Mouse (Mus musculus): Measurements from ENCODE around the gene Sgtb. TPM values are rescaled to one million over a fixed set of nuclear protein-coding genes. Genes with fewer than 3 reads are reported as not detected.
A peak's percentile ranks its signal among the peaks of the same experiment; 100 is the strongest.

Sgtb gene
- total RNA-seq (2021): 10 to 100 TPM; 70.6 to 71.7 TPM

GRCm38 (mm10) chr13:104109288-104109815 is at the start of gene Sgtb, which contains the start of gene Nln:
Sgtb (plus strand) TSS chr13:104109741.
Nln (minus strand) TSS chr13:104109614.
- intact Hi-C loops (cut with DNase I): no loop called here
- peak; percentile 74 to 92 for DNase-seq (ENCODE audit: extremely low spot score in 1 of 2, low spot score in 2 of 2)

DNA sequence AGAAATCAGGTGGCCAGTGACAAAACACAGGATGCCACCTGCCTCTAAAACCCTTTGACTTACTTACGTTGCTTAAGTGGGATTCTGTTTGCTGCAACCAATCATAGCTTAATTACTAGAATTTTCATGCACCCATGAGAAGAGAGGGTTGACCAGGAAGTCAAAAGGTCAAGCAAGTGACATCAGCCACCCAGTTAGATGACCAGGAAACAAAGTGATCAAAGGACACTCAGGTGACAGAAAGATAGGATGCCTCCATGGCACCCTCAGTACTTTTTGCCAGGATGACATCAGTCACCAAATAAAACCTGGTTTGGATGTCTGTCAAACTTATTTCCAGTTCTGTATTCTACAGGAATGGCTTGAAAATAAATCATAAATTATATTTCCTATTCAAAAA is 49.3 kb upstream of the Sgtb start:
- intact Hi-C loops (cut with DNase I): no loop called here
- no peak for DNase-seq (ENCODE audit: extremely low spot score in 1 of 2, low spot score in 2 of 2)

GRCm38 (mm10) chr13:104061975-104062750 is 47.4 kb upstream of the Sgtb start:
- intact Hi-C loops (cut with DNase I): no loop called here
- no peak for DNase-seq (ENCODE audit: extremely low spot score in 1 of 2, low spot score in 2 of 2)

- intact Hi-C loops (cut with DNase I): no loop called here
- no peak for DNase-seq (ENCODE audit: extremely low spot score in 1 of 2, low spot score in 2 of 2)
These were observed 46.5 kb upstream of the Sgtb start for GRCm38 (mm10) chr13:104063061-104063460.

GRCm38 (mm10) chr13:104065649-104066347 is 43.7 kb upstream of the Sgtb start:
- intact Hi-C loops (cut with DNase I): no loop called here
- DNase-seq (ENCODE audit: extremely low spot score in 1 of 2, low spot score in 2 of 2): no peak

GRCm38 (mm10) chr13:104069216-104069615 is 40.3 kb upstream of the Sgtb start:
- intact Hi-C loops (cut with DNase I): no loop called here
- no peak for DNase-seq (ENCODE audit: extremely low spot score in 1 of 2, low spot score in 2 of 2)

DNA sequence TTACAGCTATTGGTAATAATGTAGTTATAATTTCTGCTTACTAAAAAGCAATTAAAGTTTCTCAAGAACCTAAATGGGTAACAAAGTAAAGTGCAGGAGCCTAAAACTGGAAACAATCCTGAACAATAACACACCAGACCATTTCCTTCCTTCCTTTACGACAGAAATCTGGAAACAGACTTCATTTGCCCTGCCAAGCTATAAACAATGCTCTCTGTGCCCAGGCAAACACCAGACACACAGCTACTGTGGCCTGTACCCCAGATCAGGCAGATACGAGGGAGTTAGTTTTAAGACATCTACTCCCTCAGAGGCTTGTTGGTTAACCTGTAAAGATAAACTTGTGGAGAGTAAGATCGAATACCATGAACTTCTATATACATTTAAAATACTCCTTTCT is 38.8 kb upstream of the Sgtb start:
- intact Hi-C loops (cut with DNase I): no loop called here
- no peak for DNase-seq (ENCODE audit: extremely low spot score in 1 of 2, low spot score in 2 of 2)

- intact Hi-C loops (cut with DNase I): no loop called here
- no peak for DNase-seq (ENCODE audit: extremely low spot score in 1 of 2, low spot score in 2 of 2)
These were observed 37.2 kb upstream of the Sgtb start for GRCm38 (mm10) chr13:104072351-104072750.

DNA sequence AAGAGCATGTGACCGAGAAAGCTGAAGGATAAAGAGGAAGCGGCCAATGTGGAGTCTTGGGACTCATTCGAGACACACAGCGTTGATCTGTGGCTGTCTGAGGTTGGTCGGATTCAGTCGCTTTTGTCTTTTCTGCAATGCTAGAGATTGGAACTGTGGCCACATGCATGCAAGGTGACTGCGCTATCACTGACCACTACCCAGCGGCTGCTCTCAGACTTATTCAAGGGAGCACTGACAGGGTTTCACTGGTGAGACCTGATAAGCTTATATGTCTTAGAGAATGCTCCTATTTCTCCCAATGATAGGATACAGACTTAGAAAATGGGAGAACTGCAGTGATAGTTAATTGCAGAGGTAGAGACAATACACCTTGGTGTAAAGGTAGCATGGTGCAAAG is 35.3 kb upstream of the Sgtb start:
- intact Hi-C loops (cut with DNase I): no loop called here
- DNase-seq (ENCODE audit: extremely low spot score in 1 of 2, low spot score in 2 of 2): no peak

DNA sequence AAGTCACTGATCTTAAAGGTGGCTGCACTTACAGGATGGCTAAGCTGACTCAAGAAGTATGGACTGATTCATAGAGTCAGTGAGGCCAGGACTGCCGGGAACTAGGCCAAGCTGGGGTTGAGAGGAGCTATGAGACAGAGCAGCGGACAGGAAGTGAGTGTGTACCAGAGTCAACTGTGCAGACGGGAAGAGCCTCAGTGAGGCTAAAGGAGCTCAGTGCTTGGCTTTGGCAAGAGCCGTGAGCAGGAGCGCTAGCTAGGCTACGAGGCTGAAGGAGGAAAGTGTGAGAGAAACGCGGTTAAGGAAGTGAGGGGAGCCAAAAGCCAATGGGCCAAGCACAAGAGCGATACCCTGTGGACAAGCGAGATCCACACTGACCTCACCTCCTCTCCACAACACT is 34.8 kb upstream of the Sgtb start:
- DNase-seq (ENCODE audit: extremely low spot score in 1 of 2, low spot score in 2 of 2): peak in 1 of 2 experiments; percentile 54
- intact Hi-C loops (cut with DNase I): no loop called here

- intact Hi-C loops (cut with DNase I): no loop called here
- DNase-seq (ENCODE audit: extremely low spot score in 1 of 2, low spot score in 2 of 2): no peak
These were observed 32.5 kb upstream of the Sgtb start for GRCm38 (mm10) chr13:104076993-104077392.

GRCm38 (mm10) chr13:104082504-104082903 is 27.0 kb upstream of the Sgtb start:
- DNase-seq (ENCODE audit: extremely low spot score in 1 of 2, low spot score in 2 of 2): no peak
- intact Hi-C loops (cut with DNase I): no loop called here

DNA sequence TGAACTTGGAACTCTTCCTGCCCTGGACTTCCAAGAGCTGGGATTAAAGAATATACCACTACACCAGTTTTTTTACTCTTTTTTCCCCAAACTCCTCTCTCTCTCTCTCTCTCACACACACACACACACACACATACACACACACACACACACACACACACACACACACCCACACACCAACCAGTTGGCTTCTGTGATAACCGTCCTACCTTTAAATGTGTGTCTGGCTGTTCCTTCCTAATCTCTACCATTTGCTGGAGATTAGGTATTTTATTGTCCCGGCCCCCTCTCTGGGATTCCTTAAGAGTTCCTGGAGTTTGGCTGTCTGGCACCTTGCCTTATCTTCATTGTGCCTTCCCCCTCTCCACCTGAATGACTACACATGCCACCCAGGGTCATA is 24.9 kb upstream of the Sgtb start:
- no peak for DNase-seq (ENCODE audit: extremely low spot score in 1 of 2, low spot score in 2 of 2)
- intact Hi-C loops (cut with DNase I): no loop called here

DNA sequence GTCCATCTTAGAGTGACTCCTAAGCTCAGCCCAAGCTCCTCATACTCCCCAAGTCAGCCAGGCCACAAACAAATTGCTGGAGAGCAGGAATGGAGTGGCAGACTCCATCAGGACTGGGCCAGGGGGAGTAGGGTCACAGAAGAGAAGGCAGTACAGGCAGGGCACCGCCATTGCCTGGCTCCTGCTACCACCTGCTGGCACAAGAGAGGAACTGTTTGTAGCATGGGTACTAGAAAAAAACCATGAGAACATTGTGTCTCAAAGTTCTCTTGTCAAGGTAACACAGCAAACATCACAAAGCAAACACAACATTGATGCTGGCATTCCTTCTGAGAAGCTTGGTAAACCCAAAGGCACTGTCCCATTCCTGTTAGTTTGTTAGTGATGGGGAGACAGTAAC is 20.2 kb upstream of the Sgtb start:
- intact Hi-C loops (cut with DNase I): no loop called here
- DNase-seq (ENCODE audit: extremely low spot score in 1 of 2, low spot score in 2 of 2): peak in 1 of 2 experiments; percentile 48

- intact Hi-C loops (cut with DNase I): no loop called here
- DNase-seq (ENCODE audit: extremely low spot score in 1 of 2, low spot score in 2 of 2): no peak
These were observed 17.8 kb upstream of the Sgtb start for GRCm38 (mm10) chr13:104091734-104092133.

- intact Hi-C loops (cut with DNase I): no loop called here
- DNase-seq (ENCODE audit: extremely low spot score in 1 of 2, low spot score in 2 of 2): no peak
These were observed 14.8 kb upstream of the Sgtb start for GRCm38 (mm10) chr13:104094531-104095385.

- no peak for DNase-seq (ENCODE audit: extremely low spot score in 1 of 2, low spot score in 2 of 2)
- intact Hi-C loops (cut with DNase I): no loop called here
These were observed 13.6 kb upstream of the Sgtb start for GRCm38 (mm10) chr13:104095955-104096354.

GRCm38 (mm10) chr13:104097190-104097589 is 12.4 kb upstream of the Sgtb start:
- DNase-seq (ENCODE audit: extremely low spot score in 1 of 2, low spot score in 2 of 2): no peak
- intact Hi-C loops (cut with DNase I): no loop called here

DNA sequence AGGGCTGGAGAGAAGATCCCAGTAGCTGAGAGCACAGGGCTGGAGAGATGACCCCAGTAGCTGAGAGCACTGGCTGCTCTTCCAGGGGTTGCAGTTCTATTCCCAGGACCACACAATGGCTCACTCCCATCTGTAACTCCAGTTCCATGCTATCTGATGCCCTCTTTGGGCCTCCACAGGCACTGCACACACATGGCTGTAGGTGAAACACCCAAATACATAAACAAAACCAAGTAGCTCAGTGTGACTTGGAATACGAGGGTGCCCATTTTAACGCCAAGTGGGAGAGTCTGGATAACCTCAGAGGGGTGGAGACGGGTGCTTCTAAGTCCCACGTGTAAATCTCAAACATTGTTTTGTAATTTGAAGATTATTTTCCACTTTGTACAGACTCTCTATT is 9.1 kb upstream of the Sgtb start:
- no peak for DNase-seq (ENCODE audit: extremely low spot score in 1 of 2, low spot score in 2 of 2)
- intact Hi-C loops (cut with DNase I): no loop called here
